Mouse (Mus musculus): ENCODE data around the gene Olfr763.
"Not testable (repeated sequence)": the region's sequence is repeated elsewhere in the genome, so short reads cannot be mapped to it uniquely, and the experiment has no call there.

DNA sequence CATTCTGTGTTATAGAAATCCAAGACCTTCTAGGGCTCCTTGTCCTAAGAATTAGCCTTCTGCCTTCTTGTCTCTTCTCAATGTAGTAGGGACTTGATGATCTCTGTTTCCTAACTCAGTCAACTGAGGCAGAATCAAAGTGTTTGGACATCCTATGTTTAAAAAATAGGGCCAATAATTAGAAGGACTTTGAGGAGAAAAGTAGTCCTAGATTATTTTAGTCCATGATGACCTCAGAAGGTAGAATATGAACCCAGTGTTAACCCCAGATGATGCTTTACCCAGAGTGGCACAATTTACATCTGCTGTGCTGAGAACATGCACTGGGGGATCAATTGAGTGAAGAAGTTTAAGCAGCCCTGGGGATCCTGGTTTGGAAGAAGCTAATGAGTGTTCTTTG is 39.3 kb downstream of the Olfr763 start, which contains the start of gene Olfr765:
- TF ChIP-seq CTCF, POLR2A (IDR thresholded peaks at IDR 0.05; ENCODE audit: extremely low read depth, insufficient read depth, low read length): not testable (repeated sequence)
